Mouse (Mus musculus) monocyte, adult 5-6 weeks (primary cell): ENCODE results near the gene Gm49027. TPM values are rescaled to one million over a fixed set of nuclear protein-coding genes. Genes with fewer than 3 reads are reported as not detected.

Experiments used
- ATAC-seq: fragments of 153-309, 156-312 bp; replicated peaks from 2 replicates; pipeline ENCODE4 v1.8.0; 2017; ENCODE audit warnings: mild to moderate bottlenecking; ENCODE audit not compliant: low TSS enrichment, insufficient number of reproducible peaks, severe bottlenecking, poor library complexity, low FRiP score
- total RNA-seq: library from RNA; stranded (forward); fragments of 200-1000, 200-491, 200-594 nt; gene quantifications from 3 replicates; pipeline ENCODE4 v1.2.3, GENCODE M21; 2017

Gm49027 gene
- total RNA-seq, 1 experiment from 2014 or later, result not detected

DNA sequence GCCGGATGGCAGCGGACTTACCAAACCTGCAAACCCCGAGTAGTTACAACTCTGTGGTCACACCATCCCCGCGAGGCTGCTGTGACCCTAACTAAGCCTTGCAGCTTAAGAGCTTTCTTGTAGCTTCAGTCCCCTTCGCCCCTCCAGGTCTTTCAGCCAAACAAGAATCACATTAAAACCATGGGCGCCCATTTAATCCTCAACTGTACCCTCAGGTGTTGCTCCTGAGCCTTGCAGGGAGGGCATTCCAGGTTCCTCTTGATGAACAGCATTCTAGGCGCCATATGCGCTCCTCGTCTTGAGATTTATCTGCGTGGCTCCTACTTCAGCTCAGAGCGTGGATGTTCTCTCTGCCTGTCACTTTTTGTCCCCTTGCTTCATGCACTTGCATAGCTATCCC lies 16.4 kb downstream of the Gm49027 start:
- no peak for ATAC-seq

DNA sequence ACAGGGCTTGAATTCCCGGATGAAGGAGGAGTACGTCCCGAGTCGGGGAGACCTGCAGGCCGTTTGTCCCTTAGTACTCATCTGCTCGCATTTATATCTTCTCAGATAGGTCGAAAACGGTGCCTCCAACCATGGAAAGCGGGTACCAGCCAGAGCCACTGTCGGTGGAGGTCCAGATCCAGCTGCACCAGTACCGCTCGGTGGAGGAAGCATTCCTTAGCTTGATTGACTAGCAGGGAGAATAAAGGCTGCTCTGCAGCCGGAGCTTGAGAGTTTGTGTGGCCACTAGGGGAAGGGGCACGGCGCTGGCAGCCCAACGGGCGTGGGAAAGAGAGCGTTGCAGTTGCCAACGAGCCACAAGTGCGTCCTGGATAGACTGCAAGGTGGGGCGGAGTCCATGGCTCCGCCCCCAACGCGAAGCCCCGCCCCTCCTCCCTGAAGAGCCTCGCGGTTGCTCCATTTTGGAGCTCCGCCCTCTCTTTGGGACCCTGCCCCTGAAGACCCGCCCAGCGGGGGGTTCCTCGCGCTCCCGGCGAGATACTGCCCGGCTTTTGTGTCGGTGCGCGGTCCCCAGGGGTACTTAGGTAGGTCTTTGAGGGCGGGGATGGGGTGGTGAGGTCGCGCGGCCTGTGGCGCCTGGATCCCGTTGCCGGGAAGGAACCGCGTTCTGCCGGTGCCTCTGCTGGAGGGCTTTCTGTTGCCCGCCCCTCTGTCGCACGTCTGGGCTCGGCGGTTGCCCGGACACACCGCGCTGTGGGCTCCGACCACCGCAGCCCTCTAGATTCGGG lies 17.2 kb downstream of the Gm49027 start:
- no peak for ATAC-seq

DNA sequence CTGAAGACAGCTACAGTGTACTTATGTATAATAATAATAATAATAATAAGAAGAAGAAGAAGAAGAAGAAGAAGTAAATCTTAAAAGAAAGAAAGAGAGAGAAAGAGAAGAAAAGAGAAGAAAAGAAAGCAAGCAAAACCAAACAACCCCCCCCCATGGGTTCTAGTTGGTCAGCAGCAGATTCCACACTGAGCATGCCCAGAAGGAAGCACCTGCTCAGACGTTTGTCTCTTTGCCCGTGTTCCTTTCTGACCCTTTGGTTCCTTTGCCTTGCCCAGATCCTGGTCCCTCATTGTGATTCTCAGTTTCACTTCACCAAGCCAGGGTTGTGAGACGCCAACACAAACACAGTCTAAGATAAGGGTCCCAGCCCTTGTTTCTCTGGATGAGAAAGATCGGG lies 23.3 kb downstream of the Gm49027 start:
- no peak for ATAC-seq

DNA sequence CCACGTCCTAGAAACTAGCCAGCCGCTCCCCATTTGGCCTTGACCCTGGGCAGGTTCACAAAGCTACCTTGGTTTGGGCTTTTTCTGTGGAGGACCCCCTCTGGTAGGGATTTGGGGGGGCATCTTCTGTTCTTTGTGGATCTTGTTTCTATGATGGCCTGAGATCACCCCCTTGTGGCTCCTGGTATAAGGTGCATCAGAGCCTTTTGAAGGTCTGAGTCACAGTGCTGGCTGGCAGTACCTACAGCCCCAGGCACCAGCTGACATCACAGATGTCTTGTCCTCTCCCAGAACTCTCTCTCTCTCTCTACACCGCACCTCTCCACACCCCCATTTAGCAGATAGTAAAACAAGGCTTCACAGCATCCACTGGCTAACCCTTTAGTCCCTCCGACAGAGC lies 25.6 kb downstream of the Gm49027 start:
- no peak for ATAC-seq

DNA sequence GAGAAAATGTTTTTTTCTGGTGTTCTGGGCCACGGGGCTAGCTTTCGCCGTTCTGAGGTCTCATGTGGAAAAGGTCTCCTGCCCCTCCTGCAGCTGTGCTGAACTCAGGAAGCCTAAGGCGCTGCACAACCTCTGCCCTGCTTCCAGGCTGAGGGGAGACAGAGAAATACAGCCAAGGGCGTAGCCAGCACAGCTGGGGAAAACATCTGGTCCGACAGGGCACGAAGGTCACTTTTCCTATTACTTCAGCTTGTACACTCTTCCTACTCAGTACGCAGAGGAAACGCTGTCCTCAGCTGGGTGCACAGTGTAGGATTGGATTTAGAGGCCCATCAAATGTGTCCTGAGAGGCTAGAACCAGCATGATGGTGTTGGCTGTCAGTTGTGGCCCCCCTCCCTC lies 35.4 kb downstream of the Gm49027 start:
- no peak for ATAC-seq

DNA sequence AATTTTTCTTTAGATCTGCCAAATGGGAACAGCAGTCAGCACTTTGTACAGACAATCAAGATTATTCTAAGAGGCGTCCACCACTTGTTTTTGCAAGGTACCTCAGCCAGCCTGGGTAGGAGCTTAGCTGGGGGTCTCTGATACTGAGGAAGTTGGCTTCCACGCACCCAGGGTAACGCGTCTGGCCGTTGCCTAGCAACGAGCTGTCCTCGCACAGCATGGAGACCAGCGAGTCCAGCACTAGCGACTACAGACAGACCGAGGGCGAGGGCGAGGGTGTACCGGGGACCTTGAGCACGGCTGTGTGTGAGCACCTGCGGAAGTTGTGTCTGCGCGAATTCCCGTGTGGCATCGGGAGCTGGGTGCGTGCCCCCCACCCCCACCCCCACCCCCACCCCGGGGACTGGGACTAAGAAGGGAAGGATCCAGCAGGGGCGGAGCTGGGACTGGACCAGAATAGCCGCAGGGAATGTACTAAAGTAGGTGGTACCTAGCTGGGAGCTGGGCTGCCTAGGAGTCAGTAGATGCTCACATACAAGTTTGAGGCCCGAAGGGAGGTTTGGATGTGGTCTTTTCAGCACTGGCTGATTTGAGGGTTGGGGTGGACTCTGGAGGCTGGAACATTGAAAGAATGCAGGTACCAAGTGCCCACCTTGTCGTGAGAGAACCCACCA lies 36.0 kb downstream of the Gm49027 start, which contains the start of the genes Lrrc43 and Il31:
Gene Lrrc43, plus strand, starts transcription at position 194 of the 674 bp plus-strand sequence.
Gene Il31, minus strand, starts transcription at position 378 of the 674 bp plus-strand sequence.
- no peak for ATAC-seq

DNA sequence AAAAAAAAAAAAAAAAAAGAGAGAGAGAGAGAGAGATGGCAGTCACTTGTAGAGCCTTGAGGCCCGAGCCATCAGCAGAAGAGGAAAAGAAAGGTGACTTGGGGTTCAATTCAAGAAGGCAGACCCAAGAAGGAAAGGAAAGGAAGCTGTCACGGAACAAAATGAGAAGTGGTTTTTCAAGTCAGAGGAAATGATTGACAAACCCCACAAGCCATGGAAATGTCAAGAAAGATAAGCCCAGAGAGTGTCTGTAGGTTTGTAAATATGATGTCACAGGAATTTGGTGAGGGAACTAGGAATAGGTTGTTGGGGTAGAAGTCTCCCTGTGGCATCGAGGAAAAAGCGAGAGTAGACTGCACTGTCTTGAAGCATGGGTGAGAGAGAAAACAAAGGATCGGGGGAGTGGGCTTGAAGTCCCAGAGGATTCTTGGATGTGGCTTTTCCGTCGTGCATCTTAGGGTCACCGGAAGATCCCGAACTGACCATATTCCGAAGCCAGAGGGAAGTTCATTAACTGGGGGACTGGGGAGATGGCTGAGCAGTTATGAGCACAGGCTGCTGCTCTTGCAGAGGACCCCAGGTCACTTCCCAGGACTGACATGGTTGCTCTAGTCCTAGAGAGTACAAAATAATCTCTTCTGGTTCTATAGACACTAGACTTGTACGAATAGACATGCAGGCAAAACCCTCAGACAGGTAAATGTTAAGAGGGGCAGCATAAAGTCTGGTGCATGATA lies 37.5 kb downstream of the Gm49027 start:
- no peak for ATAC-seq

DNA sequence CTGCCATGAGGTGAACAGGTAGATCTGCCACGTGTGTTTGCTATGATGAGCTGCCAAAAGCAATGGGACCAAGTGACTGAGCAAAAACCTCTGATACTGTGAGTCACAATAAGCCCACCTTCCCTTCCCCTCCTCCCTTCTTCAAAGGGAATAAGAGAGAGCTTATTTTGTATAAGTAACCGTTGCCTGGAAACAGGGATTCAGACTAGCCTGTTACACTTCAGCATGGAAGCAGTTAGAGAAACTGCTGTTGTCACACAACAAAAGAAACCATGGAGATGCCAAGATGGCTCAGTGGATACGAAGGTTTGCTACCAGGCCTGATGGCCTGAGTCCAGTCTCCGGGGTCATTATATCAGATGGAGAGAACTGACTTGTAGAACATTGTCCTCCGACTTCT lies 51.5 kb downstream of the Gm49027 start:
- ATAC-seq, result no peak

DNA sequence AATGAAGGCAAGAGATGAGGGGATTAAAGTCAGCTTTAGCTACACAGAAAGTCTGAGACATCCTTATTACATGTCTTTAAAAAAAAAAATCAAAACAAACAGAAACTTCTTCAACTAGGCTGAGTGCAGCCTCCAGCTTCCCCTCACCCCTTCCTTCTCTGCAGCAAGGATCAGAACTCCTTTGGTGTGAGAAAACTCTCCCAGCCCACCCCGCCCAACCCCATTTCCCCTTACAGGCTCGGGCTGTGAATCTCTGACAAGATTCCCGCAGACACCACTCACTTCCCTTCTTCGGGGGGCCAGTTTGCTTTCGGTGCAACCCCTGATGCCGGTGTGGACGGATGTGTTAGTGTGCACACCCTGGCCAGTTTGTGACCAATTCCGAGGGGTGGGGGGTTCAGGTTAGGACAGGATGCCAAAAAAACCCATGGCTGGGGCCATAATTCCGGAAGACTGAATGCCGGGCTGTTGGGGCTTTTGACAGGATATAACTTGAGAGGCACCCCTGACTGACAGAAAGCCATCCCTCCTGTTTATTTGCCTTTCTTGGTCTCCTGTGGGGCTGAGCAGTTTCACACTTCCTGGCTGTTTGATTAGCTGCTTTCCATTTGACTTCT lies 54.4 kb downstream of the Gm49027 start:
- no peak for ATAC-seq

DNA sequence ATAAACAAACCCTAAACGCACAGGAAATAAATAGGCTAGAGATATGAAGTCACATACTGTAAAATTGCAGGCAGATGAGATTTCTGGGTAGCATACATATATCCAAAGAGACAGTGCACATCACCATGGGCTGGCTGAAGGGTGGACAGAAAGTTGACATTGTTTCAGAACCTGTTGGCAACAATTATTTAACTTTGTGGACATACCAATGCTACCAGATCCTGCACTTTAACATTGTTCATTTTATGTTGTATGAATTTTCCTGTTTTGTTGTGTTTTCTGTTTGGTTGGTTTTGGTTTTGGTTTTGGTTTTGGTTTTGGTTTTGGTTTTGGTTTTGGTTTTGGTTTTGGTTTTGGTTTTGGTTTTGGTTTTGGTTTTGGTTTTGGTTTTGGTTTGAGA lies 60.6 kb downstream of the Gm49027 start:
- no peak for ATAC-seq

Other genes starting within 250 kb of the Gm49027 start
- gene Bcl7a, start 181.7 kb downstream of the Gm49027 start, total RNA-seq, result 1.3 to 5.0 TPM (median 2.7 TPM) in 3 replicates
- gene Mlxip, start 130.7 kb downstream of the Gm49027 start, total RNA-seq, result 17.5 to 37.6 TPM (median 22.9 TPM) in 3 replicates
- gene Lrrc43, start 36.2 kb downstream of the Gm49027 start, total RNA-seq, result 0.95 TPM in 1 of 3 replicates, not detected in the others
- not detected in 3 replicates for gene Il31, start 36.0 kb downstream of the Gm49027 start, total RNA-seq
- 0.53 TPM in 1 of 3 replicates, not detected in the others for gene B3gnt4, start 15.0 kb downstream of the Gm49027 start, total RNA-seq
- 50.6 to 65.7 TPM (median 53.4 TPM) in 3 replicates for gene Diablo, start 1.3 kb downstream of the Gm49027 start, total RNA-seq
- gene Vps33a, start 47.5 kb upstream of the Gm49027 start, total RNA-seq, result 21.2 to 31.5 TPM (median 21.2 TPM) in 3 replicates
- gene Clip1, start 159.1 kb upstream of the Gm49027 start, total RNA-seq, result 187 to 211 TPM (median 206 TPM) in 3 replicates
- gene Zcchc8, start 195.6 kb upstream of the Gm49027 start, total RNA-seq, result 85.0 to 187 TPM (median 163 TPM) in 3 replicates
- gene Rsrc2, start 223.9 kb upstream of the Gm49027 start, total RNA-seq, result 452 to 482 TPM (median 480 TPM) in 3 replicates
- 1.2 TPM in 1 of 3 replicates, not detected in the others for gene Kntc1, start 224.2 kb upstream of the Gm49027 start, total RNA-seq